Mouse (Mus musculus) midbrain, embryonic 11.5 days (tissue): ENCODE results near the gene Eno1. TPM values are rescaled to one million over a fixed set of nuclear protein-coding genes. Genes with fewer than 3 reads are reported as not detected.

ENCODE experiments used
- ATAC-seq: fragments of 200-750 bp; cut with Nextera tagmentation; 2 replicates; pipeline ENCODE4 v1.8.0; 2017; ENCODE audit warnings: moderate TSS enrichment, moderate library complexity; ENCODE audit not compliant: low FRiP score
- DNase-seq: peaks from one replicate; pipeline ENCODE4 v3.0.0; 2015; ENCODE audit warnings: low spot score; ENCODE audit errors: missing footprints
- H3K27ac ChIP-seq: fragments of 300-500 bp; sonication (generic); 2 replicates; pipeline ENCODE4 v1.5.1; 2014; ENCODE audit warnings: low read depth, low read length
- H3K27me3 ChIP-seq: fragments of 300-500 bp; sonication (generic); 2 replicates; pipeline ENCODE4 v1.6.1; 2014; ENCODE audit warnings: mild to moderate bottlenecking, low read length, moderate library complexity, mixed read lengths; ENCODE audit not compliant: control insufficient read depth, insufficient read depth
- H3K36me3 ChIP-seq: fragments of 300-500 bp; sonication (generic); 2 replicates; pipeline ENCODE4 v1.6.1; 2014; ENCODE audit warnings: mild to moderate bottlenecking, low read length, moderate library complexity, mixed read lengths; ENCODE audit not compliant: control insufficient read depth, insufficient read depth
- H3K4me1 ChIP-seq: fragments of 300-500 bp; sonication (generic); 2 replicates; pipeline ENCODE4 v1.6.1; 2014; ENCODE audit warnings: low read length; ENCODE audit not compliant: control insufficient read depth, insufficient read depth
- H3K4me2 ChIP-seq: fragments of 300-500 bp; sonication (generic); 2 replicates; pipeline ENCODE4 v1.6.1; 2014; ENCODE audit warnings: mild to moderate bottlenecking, moderate library complexity
- H3K4me3 ChIP-seq: fragments of 300-500 bp; sonication (generic); 2 replicates; pipeline ENCODE4 v1.5.1; 2014; ENCODE audit warnings: low read depth, low read length
- H3K9ac ChIP-seq: fragments of 300-500 bp; sonication (generic); 2 replicates; pipeline ENCODE4 v1.6.1; 2014; ENCODE audit warnings: low read length
- H3K9me3 ChIP-seq: fragments of 300-500 bp; sonication (generic); 2 replicates; pipeline ENCODE4 v1.6.1; 2016; ENCODE audit warnings: low read length; ENCODE audit not compliant: control insufficient read depth
- WGBS: fragments of 180-500 bp; shearing (Covaris S2); extraction: QIAGEN DNeasy Blood & Tissue Kit; methylation state at CpG from one replicate; pipeline ENCODE4 v1.1.7; 2014; 5-methylcytosine and 5-hydroxymethylcytosine counted together
- polyA plus RNA-seq: library from polyadenylated mRNA; unstranded; fragments of >200 nt; fragmentation: Nextera tagmentation; extraction: Ambion mirVana; gene quantifications from 2 replicates; pipeline ENCODE4 v1.2.1, GENCODE M21; 2014

The Eno1 gene
- polyA plus RNA-seq, 1 experiment from 2014 or later: 1,518 TPM

DNA sequence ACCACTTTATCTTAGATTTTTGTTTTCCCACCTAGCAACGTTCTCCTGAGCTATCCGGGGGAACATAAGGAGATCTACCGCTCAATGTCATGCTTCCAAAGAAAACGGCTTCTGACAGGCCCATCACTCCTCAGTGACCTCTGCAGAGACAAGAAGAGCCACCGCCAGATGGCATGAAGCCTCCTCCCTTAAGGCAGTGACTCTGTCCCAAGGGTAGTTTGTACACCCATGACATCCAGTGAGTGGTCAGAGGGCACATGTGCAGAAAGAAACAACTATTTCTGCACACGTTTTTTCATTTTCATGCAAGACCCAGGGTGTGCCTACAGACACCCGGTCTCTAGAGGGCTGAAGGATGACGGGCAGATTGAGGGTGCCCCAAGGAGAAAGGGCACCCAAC, 26.2 kb upstream of the Eno1 start:
- H3K4me3 ChIP-seq: no peak overlapping the region
- ATAC-seq (no peak), DNase-seq (no peak)
- H3K4me1 ChIP-seq: peaks cover 5% of the 10 kb centered on the region; the same call in 1 of the 2 replicates
- no peaks in the 10 kb centered on the region for H3K36me3 ChIP-seq
- WGBS: 84% methylated on average over 8 of the region's 8 CpGs
- H3K27ac ChIP-seq: no peak overlapping the region
- H3K4me2 ChIP-seq: no peak overlapping the region
- no peak overlapping the region for H3K9ac ChIP-seq
- no peaks in the 10 kb centered on the region for H3K27me3 ChIP-seq
- H3K9me3 ChIP-seq: no peaks in the 10 kb centered on the region

DNA sequence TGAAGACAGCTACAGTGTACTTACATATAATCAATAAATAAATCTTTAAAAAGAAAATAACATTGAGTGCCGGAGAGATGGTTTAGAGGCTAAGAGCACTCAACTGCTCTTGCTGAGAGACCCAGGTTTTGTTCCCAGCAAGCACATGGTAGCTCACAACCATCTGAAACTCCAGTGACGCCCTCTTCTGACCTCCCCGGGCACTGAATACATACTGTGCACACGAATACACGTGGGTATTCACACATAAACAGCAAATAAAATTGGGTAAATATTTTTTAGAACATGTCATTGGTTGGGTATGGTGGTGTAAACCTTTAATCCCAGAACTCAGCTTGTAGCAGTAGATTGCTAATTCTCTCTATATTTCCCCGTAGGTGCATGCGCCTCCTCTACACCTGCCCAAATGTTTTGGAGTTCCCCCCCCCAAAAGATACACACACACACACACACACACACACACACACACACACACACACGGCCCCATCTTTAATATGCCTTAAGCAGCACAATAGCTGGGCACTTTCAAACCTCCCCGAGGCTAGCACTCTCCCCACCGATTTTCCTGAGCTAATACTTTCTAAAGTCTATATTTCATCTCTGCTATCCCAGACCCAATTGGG, 24.5 kb upstream of the Eno1 start:
- DNase-seq: no peak
- no peaks in the 10 kb centered on the region for H3K9me3 ChIP-seq
- ATAC-seq: peak; percentile 63
- H3K4me3 ChIP-seq: peak overlapping the region; percentile 37
- peak overlapping the region; percentile 55 for H3K4me2 ChIP-seq
- 54% methylated on average over 10 of the region's 10 CpGs for WGBS
- peaks cover 5% of the 10 kb centered on the region; the same call in 1 of the 2 replicates for H3K4me1 ChIP-seq
- H3K27ac ChIP-seq: no peak overlapping the region
- no peaks in the 10 kb centered on the region for H3K27me3 ChIP-seq
- H3K36me3 ChIP-seq: no peaks in the 10 kb centered on the region
- H3K9ac ChIP-seq: 0 out of 2 replicates have a peak overlapping the region, but pooled peaks have one; percentile 10

DNA sequence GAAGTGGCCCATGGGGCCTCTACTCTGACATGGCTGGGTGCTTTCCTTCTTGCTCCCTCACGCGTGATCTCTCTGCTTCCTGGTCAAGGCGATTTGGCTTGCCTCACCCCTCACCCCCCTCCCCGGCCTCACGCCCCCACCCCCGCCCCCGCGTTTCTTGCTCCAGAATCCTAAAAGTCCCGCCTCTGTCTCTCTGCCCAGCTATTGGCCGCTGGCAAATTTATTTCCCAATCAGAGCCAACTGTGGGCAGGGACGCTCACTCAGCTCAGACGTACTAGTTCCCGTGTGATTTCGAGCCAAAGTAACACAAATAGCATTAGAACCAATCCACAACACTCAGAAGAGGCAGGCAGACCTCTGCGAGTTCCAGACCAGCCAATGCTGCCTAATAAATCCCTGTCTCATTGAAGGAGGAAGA, 24.0 kb upstream of the Eno1 start:
- Histone ChIP-seq H3K27me3 (no peaks in the 10 kb centered on the region), H3K9me3 (no peaks in the 10 kb centered on the region), H3K4me3 (peak overlapping the region; percentile 37), H3K9ac (peak overlapping the region; percentile 39; the same call in 1 of the 2 replicates), H3K4me1 (peaks cover 5% of the 10 kb centered on the region; the same call in 1 of the 2 replicates), H3K36me3 (no peaks in the 10 kb centered on the region), H3K4me2 (peak overlapping the region; percentile 55), H3K27ac (no peak overlapping the region)
- WGBS: under 1% methylated on average over 15 of the region's 15 CpGs
- DNase-seq (peak; percentile 91), ATAC-seq (peak; percentile 88)

DNA sequence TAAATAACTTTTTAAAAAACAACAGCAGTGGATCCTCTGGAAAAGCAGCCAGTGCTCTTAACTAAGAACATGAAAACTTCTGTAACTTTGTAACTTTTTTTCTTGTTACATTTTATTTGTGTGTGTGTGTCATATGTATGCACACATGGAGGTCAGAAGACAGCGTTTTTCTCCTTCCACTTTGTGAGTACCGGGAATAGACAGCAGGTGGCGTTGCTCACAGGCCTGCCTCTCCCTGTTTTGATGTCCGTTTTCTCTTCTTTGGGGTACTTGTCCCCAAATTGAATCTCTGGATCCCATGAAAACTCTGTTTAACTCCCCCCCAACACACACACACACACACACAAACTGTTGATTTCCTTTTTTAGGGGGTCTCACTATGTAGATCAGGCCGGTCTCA, 22.6 kb upstream of the Eno1 start:
- Histone ChIP-seq H3K36me3 (no peaks in the 10 kb centered on the region), H3K27ac (no peak overlapping the region), H3K4me1 (peaks cover 5% of the 10 kb centered on the region; the same call in 1 of the 2 replicates)

DNA sequence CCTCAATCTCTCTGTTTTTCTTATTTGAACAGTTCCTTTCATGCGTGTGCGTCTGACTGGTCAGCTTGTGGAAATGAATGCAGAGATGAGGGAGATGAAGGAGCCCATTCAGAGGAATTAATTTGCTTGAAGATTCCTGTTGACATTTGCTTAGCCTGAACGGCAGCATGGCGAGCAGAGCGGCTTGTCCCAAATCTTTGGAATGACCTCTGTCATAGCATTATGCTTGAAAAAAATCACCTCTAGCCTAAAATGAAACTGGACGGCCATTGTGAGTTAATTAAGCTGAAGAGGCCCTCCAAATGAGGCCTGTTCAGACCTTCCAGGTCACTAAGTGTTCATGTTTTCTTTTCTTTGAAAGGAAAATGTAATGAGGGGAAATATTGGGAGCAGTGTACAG, 20.1 kb upstream of the Eno1 start:
- Histone ChIP-seq H3K9ac (no peak overlapping the region), H3K27me3 (no peaks in the 10 kb centered on the region), H3K4me1 (peaks cover 5% of the 10 kb centered on the region; the same call in 1 of the 2 replicates), H3K27ac (no peak overlapping the region), H3K4me3 (no peak overlapping the region), H3K36me3 (no peaks in the 10 kb centered on the region), H3K4me2 (no peak overlapping the region), H3K9me3 (no peaks in the 10 kb centered on the region)
- ATAC-seq: no peak
- 59% methylated on average over 6 of the region's 6 CpGs for WGBS
- DNase-seq: no peak

More for the DNA sequence above, 22.6 kb upstream of the Eno1 start:
- H3K27me3 ChIP-seq: no peaks in the 10 kb centered on the region
- H3K9me3 ChIP-seq: no peaks in the 10 kb centered on the region
- 25% methylated on average over 5 of the region's 5 CpGs for WGBS
- ATAC-seq (no peak), DNase-seq (no peak)
- no peak overlapping the region for H3K4me3 ChIP-seq
- no peak overlapping the region for H3K4me2 ChIP-seq
- H3K9ac ChIP-seq: no peak overlapping the region

DNA sequence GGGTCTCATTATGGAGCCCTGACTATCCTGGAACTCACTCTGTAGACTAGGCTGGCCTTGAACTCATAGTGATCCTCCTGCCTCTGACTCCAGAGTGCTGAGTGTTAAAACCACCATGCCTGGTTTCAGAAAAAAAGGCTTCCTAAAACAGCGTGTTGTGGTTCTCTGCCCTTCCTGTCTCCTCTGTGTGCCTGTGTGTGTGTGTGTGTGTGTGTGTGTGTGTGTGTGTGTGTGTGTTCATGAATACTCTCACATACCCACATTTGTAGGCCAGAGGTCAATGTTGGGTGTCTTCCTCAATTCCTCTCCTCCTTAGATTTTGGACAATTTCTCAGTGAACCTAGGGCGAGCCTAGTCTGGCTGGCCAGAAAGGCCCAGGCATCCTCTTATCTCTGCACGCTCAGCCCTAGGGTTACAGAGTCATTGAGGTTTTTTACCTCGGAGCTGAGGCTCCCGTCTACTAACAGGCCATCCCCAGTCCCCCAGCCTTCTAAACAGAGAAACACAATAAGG, 19.4 kb upstream of the Eno1 start:
- H3K4me2 ChIP-seq: no peak overlapping the region
- no peaks in the 10 kb centered on the region for H3K27me3 ChIP-seq
- H3K36me3 ChIP-seq: no peaks in the 10 kb centered on the region
- peaks cover 5% of the 10 kb centered on the region; the same call in 1 of the 2 replicates for H3K4me1 ChIP-seq
- ATAC-seq (no peak), DNase-seq (no peak)
- 75% methylated on average over 5 of the region's 5 CpGs for WGBS
- no peaks in the 10 kb centered on the region for H3K9me3 ChIP-seq
- H3K9ac ChIP-seq: no peak overlapping the region
- H3K4me3 ChIP-seq: no peak overlapping the region
- H3K27ac ChIP-seq: no peak overlapping the region

DNA sequence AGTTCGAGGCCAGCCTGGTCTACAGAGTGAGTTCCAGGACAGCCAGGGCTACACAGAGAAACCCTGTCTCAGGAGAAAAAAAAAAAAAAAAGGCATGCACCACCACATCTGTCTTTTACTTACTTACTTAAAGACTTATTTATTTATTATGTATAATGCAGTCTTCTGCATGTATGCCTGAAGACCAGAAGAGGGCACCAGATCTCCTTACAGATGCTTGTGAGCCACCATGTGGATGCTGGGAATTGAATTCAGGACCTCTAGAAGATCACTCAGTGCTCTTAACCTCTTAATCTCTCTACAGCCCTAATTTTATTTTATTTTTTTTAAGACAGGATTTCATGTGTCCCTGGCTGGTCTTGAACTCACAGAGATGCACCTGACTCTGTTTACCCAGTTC, 18.6 kb upstream of the Eno1 start:
- no peak overlapping the region for H3K9ac ChIP-seq
- WGBS: 90% methylated on average over 1 of the region's 1 CpGs
- no peak overlapping the region for H3K4me2 ChIP-seq
- H3K27me3 ChIP-seq: no peaks in the 10 kb centered on the region
- H3K27ac ChIP-seq: no peak overlapping the region
- H3K36me3 ChIP-seq: no peaks in the 10 kb centered on the region
- no peaks in the 10 kb centered on the region for H3K9me3 ChIP-seq
- peaks cover 2% of the 10 kb centered on the region; the same call in 1 of the 2 replicates for H3K4me1 ChIP-seq
- no peak for DNase-seq
- no peak overlapping the region for H3K4me3 ChIP-seq
- no peak for ATAC-seq

DNA sequence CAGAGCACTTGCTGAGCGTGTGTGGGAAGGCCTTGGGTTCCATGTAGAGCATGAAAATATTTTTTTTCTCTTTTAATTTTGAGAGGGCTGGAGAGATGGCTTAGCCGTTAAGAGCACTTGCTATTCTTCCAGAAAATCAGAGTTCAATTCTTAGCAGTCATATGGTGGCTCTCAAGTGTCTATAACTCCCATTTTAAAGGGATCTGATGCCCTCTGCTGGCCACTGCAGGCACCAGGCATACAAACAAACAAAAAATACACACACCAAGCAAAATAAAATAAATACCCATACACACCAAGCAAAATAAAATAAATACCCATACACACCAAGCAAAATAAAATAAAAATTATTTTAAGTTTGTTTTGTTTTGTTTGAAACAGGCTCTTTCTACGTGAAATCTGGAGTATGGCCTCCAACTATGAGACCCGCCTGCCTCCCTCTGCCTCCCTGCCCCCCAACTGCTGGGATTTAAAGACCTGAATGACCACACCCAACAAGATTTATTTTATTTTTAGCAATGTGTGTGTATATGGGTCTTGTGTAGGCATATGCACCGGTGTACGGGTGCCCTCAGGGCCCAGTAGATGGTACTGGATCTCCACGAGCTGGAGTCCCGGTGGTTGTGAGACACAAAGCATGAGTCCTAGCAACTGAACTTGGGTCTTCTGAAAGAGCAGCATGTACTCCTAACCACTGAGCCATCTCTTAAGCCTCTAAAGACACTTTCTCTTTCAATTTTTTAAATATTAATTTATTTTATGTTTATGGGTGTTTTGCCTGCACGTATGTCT, 16.8 kb upstream of the Eno1 start:
- Histone ChIP-seq H3K9me3 (no peaks in the 10 kb centered on the region), H3K27ac (no peak overlapping the region), H3K4me3 (no peak overlapping the region), H3K27me3 (no peaks in the 10 kb centered on the region), H3K36me3 (no peaks in the 10 kb centered on the region), H3K4me1 (no peaks in the 10 kb centered on the region), H3K4me2 (no peak overlapping the region), H3K9ac (no peak overlapping the region)
- WGBS: 73% methylated on average over 9 of the region's 9 CpGs
- ATAC-seq: 0 out of 2 replicates have a peak, but pooled peaks have one; percentile 48
- DNase-seq: peak; percentile 93

DNA sequence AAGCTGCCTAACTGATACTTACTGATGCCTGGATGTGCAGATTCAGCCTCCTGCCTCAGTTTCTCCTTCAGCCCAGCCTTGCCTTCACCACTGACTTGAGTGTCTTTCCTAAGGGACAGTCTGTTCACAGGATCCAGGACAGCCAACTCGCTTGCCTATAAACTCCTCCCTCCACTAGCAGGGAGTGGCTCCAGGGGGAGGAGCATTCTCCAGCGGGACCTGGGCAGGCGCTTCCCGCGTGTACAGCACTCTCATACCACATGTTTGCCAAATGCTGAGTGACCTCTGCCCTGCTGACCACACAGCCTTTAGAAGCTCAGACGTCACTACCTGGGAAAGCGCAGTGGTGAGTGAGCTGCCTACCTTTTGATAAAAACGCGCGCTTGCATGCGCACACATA, 15.9 kb upstream of the Eno1 start:
- no peak overlapping the region for H3K4me3 ChIP-seq

More for the DNA sequence above, 15.9 kb upstream of the Eno1 start:
- Histone ChIP-seq H3K4me2 (no peak overlapping the region), H3K9ac (no peak overlapping the region), H3K4me1 (no peaks in the 10 kb centered on the region), H3K27ac (no peak overlapping the region), H3K9me3 (no peaks in the 10 kb centered on the region), H3K27me3 (no peaks in the 10 kb centered on the region), H3K36me3 (no peaks in the 10 kb centered on the region)
- WGBS: 24% methylated on average over 11 of the region's 11 CpGs
- DNase-seq: no peak
- ATAC-seq: 0 out of 2 replicates have a peak, but pooled peaks have one; percentile 30
